In the genomic region with DNA sequence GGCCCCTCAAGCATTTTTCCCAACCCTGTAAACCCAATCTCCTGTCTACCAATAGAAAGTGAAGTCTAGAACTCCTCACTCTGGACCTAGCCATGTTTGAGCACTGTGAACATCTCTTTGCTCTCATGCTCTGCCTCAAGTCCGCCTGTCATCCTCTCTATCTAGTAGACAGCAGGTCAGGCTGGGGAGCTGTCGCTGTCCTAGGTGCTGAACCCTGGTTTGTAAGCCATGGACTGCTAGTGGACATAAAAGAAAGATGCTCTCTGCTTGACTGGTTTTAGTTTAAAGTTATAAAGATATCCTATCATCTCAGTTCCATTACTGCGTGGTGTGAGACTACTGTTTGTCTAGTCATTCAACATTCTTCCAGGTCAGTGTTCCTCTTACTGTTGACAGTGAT, we compare ENCODE assay signal across 9 mouse cellular contexts.
A peak's percentile ranks its signal among the peaks of the same experiment; 100 is the strongest.
DNase-seq lines count a peak whose midpoint lies in the region; ATAC-seq and TF ChIP-seq lines count a peak whose summit lies in the region.
"Had no signal": no experiment of that assay in that cellular context is flagged by ENCODE, and none has a peak within 500 bp of the region (broad histone marks: within the 10 kb centered on the region; RNA-seq: fewer than 3 reads in every experiment).

No protein-coding gene starts in this region.

- no peaks in the 10 kb centered on the region for H3K36me3 ChIP-seq in heart, embryonic 11.5 days (ENCODE audit: control insufficient read depth, insufficient read depth, low read length)
- H3K36me3 ChIP-seq in CH12.LX (replicated peaks in 1 of 2; ENCODE audit: control insufficient read depth in 1 of 2, insufficient read depth in 1 of 2, low read length in 1 of 2): no peaks in the 10 kb centered on the region
- no peaks in the 10 kb centered on the region for H3K36me3 ChIP-seq in liver, adult 2 months (ENCODE audit: control insufficient read depth, insufficient read depth, low read length)
- H3K36me3 ChIP-seq: midbrain, embryonic 12.5 days had no signal

- DNase-seq in heart, adult 18-20 months: peak; percentile 2 to 47
- peak; percentile 48 for DNase-seq in CH12.LX (ENCODE audit: extremely low read depth)
- peak; percentile 88 for DNase-seq in embryo, embryonic 10 days (ENCODE audit: low spot score)
- DNase-seq in liver, adult 2 months (ENCODE audit: extremely low read depth, low read depth, low spot score): peak; percentile 0
- DNase-seq in B cell, adult 2 months: no peak
- DNase-seq in thymus, postnatal 14 days: no peak
- DNase-seq in spleen, postnatal 36 days (ENCODE audit: low spot score in 2 of 2): no peak

- 9% methylated on average over 3 of the region's 3 CpGs for WGBS in heart, embryonic 11.5 days (ENCODE audit: insufficient replicate concordance)
- 9% methylated on average over 3 of the region's 3 CpGs for WGBS in liver, adult 2 months

- H3K27ac ChIP-seq in heart, embryonic 11.5 days (ENCODE audit: low read depth, low read length): no peak overlapping the region
- no peak overlapping the region for H3K27ac ChIP-seq in CH12.LX (ENCODE audit: insufficient read depth, low read depth)
- H3K27ac ChIP-seq in liver, adult 2 months (replicated peaks; ENCODE audit: insufficient read depth, low read depth, low read length): no peak overlapping the region
- H3K27ac ChIP-seq: midbrain, embryonic 12.5 days had no signal

- H3K27me3 ChIP-seq in heart, embryonic 11.5 days (ENCODE audit: control insufficient read depth, insufficient read depth, low read length): no peaks in the 10 kb centered on the region
- H3K27me3 ChIP-seq in CH12.LX (replicated peaks): peaks cover 72% of the 10 kb centered on the region
- H3K27me3 ChIP-seq in liver, adult 2 months (ENCODE audit: control insufficient read depth, insufficient read depth, low read length): no peaks in the 10 kb centered on the region
- H3K27me3 ChIP-seq: midbrain, embryonic 12.5 days had no signal

- no peak for ATAC-seq in heart, embryonic 11.5 days (replicated peaks; ENCODE audit: insufficient number of reproducible peaks, low FRiP score, low TSS enrichment)

- TF ChIP-seq POLR2A in CH12.LX (IDR thresholded peaks at IDR 0.05; ENCODE audit: low read depth, low read length): no peak
- TF ChIP-seq POLR2A in liver, adult 2 months (IDR thresholded peaks at IDR 0.05; ENCODE audit: extremely low read depth, insufficient read depth, low read length): no peak

- H3K9ac ChIP-seq in heart, embryonic 11.5 days (ENCODE audit: low read depth, low read length): no peak overlapping the region
- no peak overlapping the region for H3K9ac ChIP-seq in CH12.LX (ENCODE audit: insufficient read depth, low read depth)
- no peak overlapping the region for H3K9ac ChIP-seq in liver, adult 2 months (ENCODE audit: low read depth, low read length)
- H3K9ac ChIP-seq: midbrain, embryonic 12.5 days had no signal

- dilution Hi-C loops in CH12.LX (cut with MboI; ENCODE audit: extremely low pct_ligation_motif_present, extremely low pct_unique_long_range_greater_than_20kb, low sequenced_read_pairs): no loop called here

- in situ Hi-C loops in CH12.LX (cut with MboI; ENCODE audit: low pct_ligation_motif_present, low pct_unique_long_range_greater_than_20kb, low sequenced_read_pairs): no loop called here

- TF ChIP-seq CTCF in CH12.LX (conservative IDR thresholded peaks at IDR 0.05 in 1 of 2, IDR thresholded peaks at IDR 0.05 in 1 of 2; ENCODE audit: low read depth in 2 of 2, low read length in 2 of 2): no peak
- TF ChIP-seq CTCF in liver, adult 2 months (IDR thresholded peaks at IDR 0.05; ENCODE audit: low read depth, low read length): no peak

- H3K9me3 ChIP-seq in heart, embryonic 11.5 days (replicated peaks; ENCODE audit: control insufficient read depth, low read length): no peaks in the 10 kb centered on the region
- H3K9me3 ChIP-seq in CH12.LX (replicated peaks; ENCODE audit: low read length): no peaks in the 10 kb centered on the region
- H3K9me3 ChIP-seq: midbrain, embryonic 12.5 days had no signal

- H3K4me3 ChIP-seq in heart, embryonic 11.5 days (ENCODE audit: low read depth, low read length): no peak overlapping the region
- no peak overlapping the region for H3K4me3 ChIP-seq in CH12.LX (replicated peaks in 1 of 3; ENCODE audit: low read depth in 2 of 3, low read length in 2 of 3, poor library complexity in 1 of 3)
- H3K4me3 ChIP-seq in liver, adult 2 months (ENCODE audit: insufficient read depth, low read depth, low read length): no peak overlapping the region
- H3K4me3 ChIP-seq: midbrain, embryonic 12.5 days had no signal

- H3K4me1 ChIP-seq in heart, embryonic 11.5 days (ENCODE audit: control insufficient read depth, insufficient read depth, low read length): no peaks in the 10 kb centered on the region
- H3K4me1 ChIP-seq in CH12.LX (ENCODE audit: control insufficient read depth in 1 of 2, insufficient read depth in 2 of 2): no peaks in the 10 kb centered on the region
- no peaks in the 10 kb centered on the region for H3K4me1 ChIP-seq in liver, adult 2 months (ENCODE audit: control insufficient read depth, insufficient read depth, low read length)
- H3K4me1 ChIP-seq: midbrain, embryonic 12.5 days had no signal

- TF ChIP-seq EP300 in CH12.LX (IDR thresholded peaks at IDR 0.05; ENCODE audit: low read length): no peak

- no peaks in the 10 kb centered on the region for H3K79me2 ChIP-seq in CH12.LX (replicated peaks; ENCODE audit: control insufficient read depth, extremely low read depth, insufficient read depth, poor library complexity, severe bottlenecking)
- H3K79me2 ChIP-seq in liver, adult 2 months (ENCODE audit: control insufficient read depth, insufficient read depth, low read length): no peaks in the 10 kb centered on the region

- TF ChIP-seq RAD21 in CH12.LX (IDR thresholded peaks at IDR 0.05; ENCODE audit: low read depth, low read length): no peak

- H3K4me2 ChIP-seq in heart, embryonic 11.5 days: no peak overlapping the region
- H3K4me2 ChIP-seq in CH12.LX (ENCODE audit: insufficient read depth, low read depth, poor library complexity, severe bottlenecking): no peak overlapping the region
- H3K4me2 ChIP-seq: midbrain, embryonic 12.5 days had no signal

TF ChIP-seq in CH12.LX, 34 proteins besides CTCF, POLR2A, EP300 and RAD21:
- TF ChIP-seq CHD1 (IDR thresholded peaks at IDR 0.05; ENCODE audit: low read depth, low read length) (no peak), ZKSCAN1 (IDR thresholded peaks at IDR 0.05; ENCODE audit: borderline replicate concordance, low read depth, low read length) (no peak), PAX5 (IDR thresholded peaks at IDR 0.05; ENCODE audit: low read length) (no peak), NELFE (IDR thresholded peaks at IDR 0.05; ENCODE audit: low read depth, low read length) (no peak), MYC (IDR thresholded peaks at IDR 0.05; ENCODE audit: low read depth, low read length) (no peak), ZMIZ1 (IDR thresholded peaks at IDR 0.05; ENCODE audit: low read depth, low read length) (no peak), USF2 (conservative IDR thresholded peaks at IDR 0.05; ENCODE audit: low read depth, low read length) (no peak), NRF1 (IDR thresholded peaks at IDR 0.05; ENCODE audit: low read depth, low read length) (no peak), MEF2A (IDR thresholded peaks at IDR 0.05; ENCODE audit: borderline replicate concordance, low read depth, low read length) (no peak), SIN3A (IDR thresholded peaks at IDR 0.05; ENCODE audit: low read length) (no peak), MAFK (IDR thresholded peaks at IDR 0.05; ENCODE audit: insufficient replicate concordance, low read length) (no peak), BHLHE40 (IDR thresholded peaks at IDR 0.05; ENCODE audit: low read depth, low read length) (no peak), MAZ (IDR thresholded peaks at IDR 0.05; ENCODE audit: low read depth, low read length) (no peak), MXI1 (IDR thresholded peaks at IDR 0.05; ENCODE audit: low read depth, low read length) (no peak), TCF12 (IDR thresholded peaks at IDR 0.05; ENCODE audit: low read depth, low read length) (no peak), MAX (IDR thresholded peaks at IDR 0.05; ENCODE audit: low read length) (no peak), TBP (conservative IDR thresholded peaks at IDR 0.05; ENCODE audit: low read depth, low read length) (no peak)

Comparison
In these comparisons a context has a peak if more than half of its experiments do, and no peak if none do; other contexts are left out.
1. DNase-seq: peak in heart, adult 18-20 months (2 of 2), CH12.LX (single experiment), embryo, embryonic 10 days (single experiment) and liver, adult 2 months (single experiment); none in B cell, adult 2 months (0 of 2), thymus, postnatal 14 days (single experiment) and spleen, postnatal 36 days (0 of 2).